Mouse (Mus musculus) MEL (cell line): Measurements from ENCODE around the gene Trpm3. TPM values are rescaled to one million over a fixed set of nuclear protein-coding genes. Genes with fewer than 3 reads are reported as not detected.

ENCODE experiments used
- DNase-seq: peaks from one replicate; pipeline ENCODE4 v3.0.0; 2011; ENCODE audit warnings: low read depth, low spot score
- H3K27ac ChIP-seq: 2 replicates; pipeline ENCODE4 v1.5.1; 2012; ENCODE audit warnings: low read depth, mild to moderate bottlenecking, control low read depth, low read length, moderate library complexity; ENCODE audit not compliant: control insufficient read depth
- H3K27me3 ChIP-seq, 2 experiments: fragments of 150-350 bp in 1 of 2; sonication (generic) in 1 of 2; 2 replicates each; pipeline ENCODE4 v1.6.1; 2012; ENCODE audit warnings: low read length in 2 of 2, mild to moderate bottlenecking in 2 of 2, improper control_type of control experiment in 1 of 2, moderate library complexity in 1 of 2; ENCODE audit not compliant: insufficient read depth in 2 of 2, control insufficient read depth in 1 of 2
- H3K36me3 ChIP-seq, 2 experiments: 2 replicates each; pipeline ENCODE4 v1.6.1; 2012 to 2014; ENCODE audit warnings: low read length in 2 of 2, improper control_type of control experiment in 1 of 2, inconsistent platforms in 1 of 2, mild to moderate bottlenecking in 1 of 2; ENCODE audit not compliant: insufficient read depth in 2 of 2, control insufficient read depth in 1 of 2
- H3K4me1 ChIP-seq, 2 experiments: fragments of 150-350 bp in 1 of 2; sonication (generic) in 1 of 2; 2 replicates each; pipeline ENCODE4 v1.6.1; 2012; ENCODE audit warnings: low read length in 2 of 2, improper control_type of control experiment in 1 of 2, mild to moderate bottlenecking in 1 of 2; ENCODE audit not compliant: insufficient read depth in 2 of 2, control insufficient read depth in 1 of 2
- H3K4me3 ChIP-seq, 2 experiments: fragments of 150-350 bp in 1 of 2; sonication (generic) in 1 of 2; 2 replicates each; pipeline ENCODE4 v1.5.1; 2012; ENCODE audit warnings: low read depth in 2 of 2, low read length in 2 of 2, mild to moderate bottlenecking in 2 of 2, moderate library complexity in 2 of 2, control low read depth in 1 of 2, improper control_type of control experiment in 1 of 2; ENCODE audit not compliant: control insufficient read depth in 1 of 2, insufficient read depth in 1 of 2
- H3K79me2 ChIP-seq: 2 replicates; pipeline ENCODE4 v1.6.1; 2012; ENCODE audit warnings: mild to moderate bottlenecking, low read length, moderate library complexity; ENCODE audit not compliant: control insufficient read depth, poor library complexity, insufficient read depth
- H3K9ac ChIP-seq: 2 replicates; pipeline ENCODE4 v1.6.1; 2012; ENCODE audit warnings: low read depth, mild to moderate bottlenecking, control low read depth, low read length, moderate library complexity; ENCODE audit not compliant: control insufficient read depth, poor library complexity, severe bottlenecking
- H3K9me3 ChIP-seq: fragments of 150-350 bp; sonication (generic); replicated peaks from 2 replicates; pipeline ENCODE4 v1.6.1; 2012; ENCODE audit warnings: mild to moderate bottlenecking, low read length, improper control_type of control experiment, moderate library complexity; ENCODE audit not compliant: insufficient read depth
- CHD2 ChIP-seq: IDR thresholded peaks from 2 replicates; pipeline ENCODE4 v1.6.1; 2011; ENCODE audit warnings: low read length, improper control_type of control experiment
- CTCF ChIP-seq, 3 experiments: IDR thresholded peaks in 2 of 3; conservative IDR thresholded peaks in 1 of 3; 2 replicates each; pipeline ENCODE4 v1.5.1; 2011 to 2012; ENCODE audit warnings: low read length in 3 of 3, low read depth in 2 of 3, mild to moderate bottlenecking in 2 of 3, improper control_type of control experiment in 1 of 3, inconsistent platforms in 1 of 3, mixed read lengths in 1 of 3, moderate library complexity in 1 of 3; ENCODE audit not compliant: control insufficient read depth in 1 of 3, insufficient read depth in 1 of 3, poor library complexity in 1 of 3, severe bottlenecking in 1 of 3
- E2F4 ChIP-seq: IDR thresholded peaks from 2 replicates; pipeline ENCODE4 v1.6.1; 2011; ENCODE audit warnings: low read depth, low read length, improper control_type of control experiment, borderline replicate concordance
- EP300 ChIP-seq, 2 experiments: IDR thresholded peaks; 2 replicates each; pipeline ENCODE4 v1.6.1; 2011; ENCODE audit warnings: improper control_type of control experiment in 2 of 2, low read length in 2 of 2, low read depth in 1 of 2, mild to moderate bottlenecking in 1 of 2
- ETS1 ChIP-seq: IDR thresholded peaks from 2 replicates; pipeline ENCODE4 v1.6.1; 2012; ENCODE audit warnings: low read depth, mild to moderate bottlenecking, inconsistent platforms, low read length, improper control_type of control experiment, moderate library complexity
- GABPA ChIP-seq: IDR thresholded peaks from 2 replicates; pipeline ENCODE4 v1.6.1; 2012; ENCODE audit warnings: low read depth, mild to moderate bottlenecking, inconsistent platforms, low read length, improper control_type of control experiment, moderate library complexity
- MAZ ChIP-seq: IDR thresholded peaks from 2 replicates; pipeline ENCODE4 v1.6.1; 2012; ENCODE audit warnings: low read depth, mild to moderate bottlenecking, inconsistent platforms, low read length, improper control_type of control experiment
- MEF2A ChIP-seq: IDR thresholded peaks from 2 replicates; pipeline ENCODE4 v1.6.1; 2014; ENCODE audit warnings: low read depth, mild to moderate bottlenecking, inconsistent platforms, low read length, improper control_type of control experiment; ENCODE audit not compliant: poor library complexity, insufficient replicate concordance, severe bottlenecking; ENCODE audit errors: extremely low read depth
- NELFE ChIP-seq: IDR thresholded peaks from 2 replicates; pipeline ENCODE4 v1.6.1; 2011; ENCODE audit warnings: low read depth, low read length, improper control_type of control experiment
- POLR2A ChIP-seq, 2 experiments: IDR thresholded peaks; 2 replicates each; pipeline ENCODE4 v1.6.1; 2011 to 2012; ENCODE audit warnings: low read length in 2 of 2, mild to moderate bottlenecking in 2 of 2, control low read depth in 1 of 2, improper control_type of control experiment in 1 of 2, low read depth in 1 of 2, moderate library complexity in 1 of 2; ENCODE audit not compliant: control insufficient read depth in 1 of 2, insufficient read depth in 1 of 2, poor library complexity in 1 of 2
- POLR2AphosphoS5 ChIP-seq: IDR thresholded peaks from 2 replicates; pipeline ENCODE4 v1.6.1; 2012; ENCODE audit warnings: low read depth, borderline replicate concordance, mild to moderate bottlenecking, inconsistent platforms, low read length, moderate library complexity, mixed read lengths
- RAD21 ChIP-seq: IDR thresholded peaks from 2 replicates; pipeline ENCODE4 v1.6.1; 2011; ENCODE audit warnings: mild to moderate bottlenecking, low read depth, low read length, improper control_type of control experiment
- SIN3A ChIP-seq: IDR thresholded peaks from 2 replicates; pipeline ENCODE4 v1.6.1; 2012; ENCODE audit warnings: low read length, improper control_type of control experiment, inconsistent platforms
- TBP ChIP-seq: IDR thresholded peaks from 2 replicates; pipeline ENCODE4 v1.8.0; 2011; ENCODE audit warnings: low read depth, low read length, improper control_type of control experiment
- TCF12 ChIP-seq: IDR thresholded peaks from 2 replicates; pipeline ENCODE4 v1.6.1; 2014; ENCODE audit warnings: low read depth, mild to moderate bottlenecking, inconsistent platforms, low read length, improper control_type of control experiment, moderate library complexity
- USF2 ChIP-seq, 2 experiments: IDR thresholded peaks; 2 replicates each; pipeline ENCODE4 v1.6.1; 2011 to 2012; ENCODE audit warnings: improper control_type of control experiment in 2 of 2, low read length in 2 of 2, borderline replicate concordance in 1 of 2, inconsistent platforms in 1 of 2, low read depth in 1 of 2, mild to moderate bottlenecking in 1 of 2; ENCODE audit not compliant: insufficient read depth in 1 of 2
- ZC3H11A ChIP-seq: IDR thresholded peaks from 2 replicates; pipeline ENCODE4 v1.6.1; 2012; ENCODE audit warnings: low read depth, mild to moderate bottlenecking, inconsistent platforms, low read length, improper control_type of control experiment
- ZMIZ1 ChIP-seq: IDR thresholded peaks from 2 replicates; pipeline ENCODE4 v1.6.1; 2012; ENCODE audit warnings: low read depth, mild to moderate bottlenecking, inconsistent platforms, low read length, improper control_type of control experiment, moderate library complexity
- ZNF384 ChIP-seq: IDR thresholded peaks from 2 replicates; pipeline ENCODE4 v1.6.1; 2012; ENCODE audit warnings: low read depth, mild to moderate bottlenecking, inconsistent platforms, low read length, improper control_type of control experiment
- polyA plus RNA-seq, 2 experiments: library from polyadenylated mRNA; stranded (reverse) in 1 of 2; unstranded in 1 of 2; fragments of >175 nt in 1 of 2; fragments of >200 nt in 1 of 2; gene quantifications; 2 replicates each; pipeline versions ENCODE4 v1.2.1 to v1.2.4; 2012; ENCODE audit warnings: low replicate concordance in 2 of 2, low read depth in 1 of 2; ENCODE audit not compliant: insufficient read length in 2 of 2, insufficient read depth in 1 of 2, missing spikeins in 1 of 2
- total RNA-seq: library from RNA; depleted of rRNA; stranded (reverse); fragments of 300-350 nt; gene quantifications from 2 replicates; pipeline ENCODE4 v1.2.3, GENCODE M21; 2012

Trpm3 gene
- total and polyA plus RNA-seq, 3 experiments: not detected

GRCm38 (mm10) chr19:22780192-22780843, 641.5 kb downstream of the Trpm3 start:
- no peaks in the 10 kb centered on the region for H3K36me3 ChIP-seq
- H3K27ac ChIP-seq: no peak overlapping the region
- H3K9ac ChIP-seq: no peak overlapping the region
- H3K27me3 ChIP-seq: no peaks in the 10 kb centered on the region
- H3K79me2 ChIP-seq: no peaks in the 10 kb centered on the region
- no peak overlapping the region for H3K4me3 ChIP-seq
- TF ChIP-seq ZMIZ1 (no peak), MEF2A (no peak), TCF12 (no peak), NELFE (no peak), TBP (no peak), POLR2AphosphoS5 (no peak), MAZ (no peak), USF2 (IDR thresholded peaks at IDR 0.05; ENCODE audit: borderline replicate concordance in 1 of 2, insufficient read depth in 1 of 2, low read depth in 1 of 2, low read length in 2 of 2) (no peak), SIN3A (no peak), GABPA (no peak), POLR2A (IDR thresholded peaks at IDR 0.05; ENCODE audit: control insufficient read depth in 1 of 2, insufficient read depth in 1 of 2, low read depth in 1 of 2, low read length in 2 of 2, poor library complexity in 1 of 2) (no peak), RAD21 (no peak), ETS1 (no peak), EP300 (IDR thresholded peaks at IDR 0.05; ENCODE audit: low read depth in 1 of 2, low read length in 2 of 2) (no peak), ZNF384 (no peak), CHD2 (no peak)
- TF ChIP-seq, all 39 proteins: peak for 0
- H3K9me3 ChIP-seq: no peaks in the 10 kb centered on the region
- H3K4me1 ChIP-seq: no peaks in the 10 kb centered on the region
- no peak for DNase-seq

DNA sequence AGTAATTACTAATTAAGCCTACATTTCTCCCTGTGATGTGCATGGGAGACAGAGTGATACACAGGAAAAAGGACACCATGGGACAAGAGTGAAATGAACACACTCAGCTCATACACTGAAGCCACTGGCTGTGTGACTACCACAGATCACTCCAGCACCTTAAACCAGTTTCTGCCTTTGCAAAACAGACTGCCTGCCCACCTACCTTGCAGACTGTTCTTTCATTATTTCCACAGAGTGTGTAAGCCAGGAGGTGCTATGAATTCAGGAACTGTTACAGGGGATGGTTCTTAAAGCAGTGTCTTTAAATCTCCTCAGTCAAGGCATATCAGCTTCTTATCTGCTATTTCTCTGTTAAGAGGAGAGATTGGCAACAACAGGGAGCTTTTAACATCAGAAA, 642.7 kb downstream of the Trpm3 start:
- H3K4me3 ChIP-seq: no peak overlapping the region
- H3K27ac ChIP-seq: no peak overlapping the region
- H3K9ac ChIP-seq: no peak overlapping the region
- H3K79me2 ChIP-seq: no peaks in the 10 kb centered on the region
- H3K36me3 ChIP-seq: no peaks in the 10 kb centered on the region
- H3K9me3 ChIP-seq: no peaks in the 10 kb centered on the region
- DNase-seq: no peak
- TF ChIP-seq ZMIZ1 (no peak), USF2 (IDR thresholded peaks at IDR 0.05; ENCODE audit: borderline replicate concordance in 1 of 2, insufficient read depth in 1 of 2, low read depth in 1 of 2, low read length in 2 of 2) (no peak), MAZ (no peak), TCF12 (no peak), ZC3H11A (no peak), E2F4 (no peak), ETS1 (no peak), CTCF (IDR thresholded peaks at IDR 0.05 in 2 of 3, conservative IDR thresholded peaks at IDR 0.05 in 1 of 3; ENCODE audit: control insufficient read depth in 1 of 3, insufficient read depth in 1 of 3, low read depth in 2 of 3, low read length in 3 of 3, poor library complexity in 1 of 3, severe bottlenecking in 1 of 3) (no peak)
- no peaks in the 10 kb centered on the region for H3K4me1 ChIP-seq
- no peaks in the 10 kb centered on the region for H3K27me3 ChIP-seq
